Mouse (Mus musculus) regulatory T cell (primary cell): ENCODE measurements around the gene Syne4.

Experiments used
- in situ Hi-C: fragments of 300-600 bp; cut with MboI, MseI; formaldehyde crosslinking; loops from one replicate; pipeline ENCODE4 v1.15.1; 2025; ENCODE audit warnings: high pct_unique_total_duplicates

Gene Syne4

DNA sequence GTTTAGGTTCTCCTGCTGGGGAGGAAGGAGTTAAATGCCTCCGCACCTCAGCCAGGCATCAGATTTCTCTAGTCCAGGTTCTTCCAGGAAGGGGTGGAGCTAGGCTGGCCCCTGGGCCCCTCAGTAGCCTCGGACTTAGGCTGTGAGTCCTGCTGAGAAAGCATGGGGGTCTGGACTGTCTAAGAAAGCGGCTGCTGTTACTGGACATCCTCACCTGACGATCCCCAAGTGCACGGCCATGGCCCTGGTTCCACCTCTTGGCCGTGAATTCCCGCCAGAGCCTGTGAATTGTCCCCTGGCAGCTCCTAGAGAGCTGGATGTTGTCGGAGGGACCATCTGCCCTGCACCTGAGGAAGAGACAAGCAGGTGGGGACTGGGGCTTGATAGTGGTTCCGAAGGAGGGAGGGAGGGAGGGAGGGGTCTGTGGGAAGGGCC, at the start of gene Syne4:
Syne4 (plus strand) TSS at position 87 of the 435 bp plus-strand sequence.
- in situ Hi-C loops = no loop called here

DNA sequence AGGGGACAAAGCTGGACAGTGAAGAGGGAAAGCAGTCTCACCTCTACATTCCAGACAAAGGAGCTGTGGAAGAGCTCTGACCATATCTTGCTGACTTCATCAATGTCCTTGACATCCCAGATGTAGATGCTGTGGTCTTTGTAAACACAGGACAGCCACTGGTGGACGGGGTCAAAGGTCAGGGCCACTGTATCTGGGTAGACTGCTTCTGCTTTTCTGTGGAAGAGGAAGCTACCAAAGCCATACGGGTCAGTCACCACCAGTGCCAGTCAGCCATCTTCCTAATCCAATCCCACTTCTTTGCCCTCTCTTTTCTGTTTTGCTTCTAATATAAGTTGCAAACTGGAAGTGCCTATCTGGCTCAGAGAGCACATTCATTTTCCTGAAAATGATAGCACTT, 49.6 kb upstream of the Syne4 start:
- in situ Hi-C loops = no loop called here

DNA sequence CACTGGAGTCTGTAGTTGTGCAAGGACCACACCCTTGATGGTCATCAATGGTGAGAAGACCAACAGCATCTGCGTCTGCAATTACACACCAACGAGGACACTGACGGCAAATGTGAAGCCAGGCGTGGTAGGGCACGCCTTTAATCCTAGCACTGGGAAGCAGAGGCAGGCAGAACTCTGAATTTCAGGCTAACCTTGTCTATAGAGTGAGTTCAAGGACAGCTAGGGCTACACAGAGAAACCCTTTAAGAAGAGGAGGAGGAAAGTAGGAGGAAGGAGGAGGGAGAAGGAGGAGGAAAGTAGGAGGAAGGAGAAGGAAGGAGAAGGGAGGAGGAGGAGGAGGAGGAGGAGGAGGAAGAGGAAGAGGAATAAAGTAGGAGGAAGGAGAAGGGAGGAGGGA, 49.1 kb upstream of the Syne4 start:
- in situ Hi-C loops = no loop called here

DNA sequence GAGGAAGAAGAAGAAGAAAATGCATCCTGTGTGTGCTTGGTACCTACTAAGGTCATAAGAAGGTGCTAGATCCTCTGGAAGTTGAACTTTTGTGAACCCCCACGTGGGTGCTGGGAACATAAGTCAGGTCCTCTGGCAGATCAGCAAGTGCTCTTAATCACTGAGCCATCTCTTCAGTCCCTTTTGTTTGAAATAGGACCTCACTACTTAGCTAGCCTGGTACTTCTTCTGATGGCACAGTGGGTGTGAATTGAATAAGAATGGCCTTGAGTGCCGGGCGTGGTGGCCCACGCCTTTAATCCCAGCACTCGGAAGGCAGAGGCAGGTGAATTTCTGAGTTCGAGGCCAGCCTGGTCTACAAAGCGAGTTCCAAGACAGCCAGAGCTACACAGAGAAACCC, 48.7 kb upstream of the Syne4 start:
- in situ Hi-C loops = no loop called here

DNA sequence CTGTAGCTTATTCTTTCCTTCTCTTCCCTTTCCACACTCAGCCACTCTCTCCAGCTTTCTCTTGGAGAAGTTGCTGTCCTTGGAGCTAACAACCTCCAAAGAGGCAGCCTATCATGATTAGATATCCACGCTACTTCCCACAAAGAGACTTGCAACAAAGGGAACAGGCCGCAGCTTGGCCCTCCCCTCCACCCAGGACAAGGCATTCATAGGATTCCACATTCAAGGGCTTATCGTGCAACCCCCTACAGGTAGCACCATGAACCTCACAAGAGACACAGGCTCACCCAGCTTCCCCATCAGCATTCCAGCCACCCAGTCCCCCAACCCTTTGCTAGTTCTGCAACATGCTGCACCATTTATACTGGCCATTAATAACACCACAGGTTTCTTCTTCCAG, 47.8 kb upstream of the Syne4 start:
- in situ Hi-C loops = no loop called here

DNA sequence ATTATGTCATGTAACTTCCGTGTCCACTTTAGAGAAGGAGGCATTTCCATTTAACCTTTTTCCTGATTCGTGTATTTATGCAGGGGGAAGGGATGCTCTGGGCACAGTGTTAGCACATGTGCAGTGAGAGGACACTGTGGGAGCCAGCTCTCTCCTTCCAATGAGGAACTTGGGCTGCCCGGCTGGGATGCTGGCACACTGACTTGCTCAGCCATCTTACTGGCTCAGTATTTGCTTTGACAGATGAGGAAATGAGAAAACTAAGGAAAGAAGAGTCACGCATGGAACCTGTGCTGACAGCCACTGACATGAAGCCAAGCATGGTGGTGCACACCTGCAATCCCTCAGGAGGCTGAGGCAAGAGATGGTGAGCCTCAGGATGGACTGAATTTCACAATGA, 45.0 kb upstream of the Syne4 start:
- in situ Hi-C loops = no loop called here

DNA sequence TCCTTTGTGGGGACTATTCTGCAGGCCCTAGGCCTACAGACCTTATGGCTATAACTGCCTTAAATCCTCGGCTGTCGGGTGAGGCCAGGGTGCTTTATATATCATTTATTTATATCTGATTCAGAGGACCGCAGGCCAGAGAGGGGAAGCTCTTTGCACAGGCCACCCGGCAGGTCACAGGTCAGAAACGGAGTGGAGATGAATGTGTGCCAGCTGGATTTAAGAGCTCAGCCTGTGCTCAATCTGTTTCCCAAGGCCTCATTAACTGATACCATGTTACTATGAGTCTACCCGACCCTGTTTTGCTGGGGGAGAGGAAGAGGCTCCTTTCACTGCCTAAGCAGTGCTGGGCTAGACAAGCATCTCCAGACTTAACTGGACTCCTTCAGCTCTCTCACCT, 40.2 kb upstream of the Syne4 start:
- in situ Hi-C loops = no loop called here

DNA sequence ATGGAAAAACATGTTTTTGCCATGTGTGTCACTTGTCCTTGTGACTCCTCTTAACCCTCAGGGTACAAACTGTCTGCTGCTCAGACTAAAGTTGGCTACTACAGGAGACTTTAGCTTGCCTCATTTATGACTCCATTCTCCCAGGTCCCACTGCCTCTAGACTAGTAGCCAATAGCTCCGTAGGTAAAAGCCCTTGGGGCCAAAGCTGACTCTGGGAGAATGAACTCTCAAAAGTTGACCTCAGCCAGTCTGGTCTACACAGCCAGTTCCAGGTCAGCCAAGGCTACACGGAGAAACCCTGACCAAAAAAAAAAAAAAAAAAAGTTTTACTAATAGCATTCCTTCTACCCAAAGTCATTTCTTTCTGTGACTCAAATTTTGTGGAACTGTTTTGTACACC, 35.7 kb upstream of the Syne4 start:
- in situ Hi-C loops = no loop called here

DNA sequence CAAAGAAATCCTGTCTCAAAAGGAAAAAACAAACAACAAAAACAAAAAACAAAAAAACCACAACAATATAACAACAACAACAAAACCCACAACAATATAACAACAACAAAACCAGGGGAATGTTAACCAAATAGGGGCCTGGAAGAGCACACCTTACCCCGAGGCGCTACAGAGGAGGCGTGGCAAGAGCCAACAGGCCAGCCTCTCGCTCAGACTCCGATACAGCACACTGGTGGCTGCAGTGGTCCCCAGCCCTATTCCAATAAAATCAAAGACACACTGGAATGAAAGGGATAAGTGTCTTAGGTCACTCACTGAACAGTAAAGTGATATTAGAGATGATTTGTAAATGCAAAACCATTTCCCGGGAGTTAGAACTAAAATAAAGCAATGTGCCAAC, 35.1 kb upstream of the Syne4 start:
- in situ Hi-C loops = no loop called here

DNA sequence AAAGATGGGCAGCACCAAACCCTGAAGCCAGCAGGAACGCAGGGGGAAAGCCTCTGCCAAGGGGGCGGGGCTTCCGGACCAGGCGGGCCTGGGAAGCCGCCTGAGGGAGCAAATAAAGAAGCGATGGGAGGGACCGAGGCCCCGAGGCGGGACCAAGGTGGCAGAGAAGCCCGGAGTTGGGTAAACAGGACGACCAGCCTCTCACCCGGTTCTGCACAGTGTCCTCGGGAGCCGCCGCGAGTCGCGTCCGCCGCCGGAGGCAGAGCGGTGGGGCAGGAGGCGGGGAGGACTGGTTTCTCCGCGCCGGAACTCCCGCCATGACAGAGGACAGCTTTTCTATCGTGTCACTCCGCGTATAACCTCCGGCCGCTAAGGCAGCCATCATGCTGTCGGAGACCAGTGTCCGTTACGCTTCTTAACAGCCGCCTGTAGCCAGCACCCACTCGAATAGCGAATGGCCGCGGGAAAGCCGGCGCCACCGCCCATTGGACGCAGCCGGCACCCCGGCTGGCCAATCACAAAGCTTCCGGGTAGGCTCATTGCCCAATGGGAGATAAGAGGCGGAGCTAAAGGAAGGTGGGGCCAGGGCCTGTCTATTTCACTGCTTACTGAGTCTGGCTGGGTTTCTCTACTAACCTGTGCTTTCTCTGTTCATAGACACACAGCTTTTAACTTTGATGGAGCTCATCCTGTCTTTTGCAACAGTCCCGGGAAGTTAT, 34.5 kb upstream of the Syne4 start, which contains the start of the genes Thap8 and Wdr62:
Thap8 (plus strand) TSS at position 144 of the 719 bp plus-strand sequence.
Wdr62 (minus strand) TSS at position 469 of the 719 bp plus-strand sequence.
- in situ Hi-C loops = no loop called here

DNA sequence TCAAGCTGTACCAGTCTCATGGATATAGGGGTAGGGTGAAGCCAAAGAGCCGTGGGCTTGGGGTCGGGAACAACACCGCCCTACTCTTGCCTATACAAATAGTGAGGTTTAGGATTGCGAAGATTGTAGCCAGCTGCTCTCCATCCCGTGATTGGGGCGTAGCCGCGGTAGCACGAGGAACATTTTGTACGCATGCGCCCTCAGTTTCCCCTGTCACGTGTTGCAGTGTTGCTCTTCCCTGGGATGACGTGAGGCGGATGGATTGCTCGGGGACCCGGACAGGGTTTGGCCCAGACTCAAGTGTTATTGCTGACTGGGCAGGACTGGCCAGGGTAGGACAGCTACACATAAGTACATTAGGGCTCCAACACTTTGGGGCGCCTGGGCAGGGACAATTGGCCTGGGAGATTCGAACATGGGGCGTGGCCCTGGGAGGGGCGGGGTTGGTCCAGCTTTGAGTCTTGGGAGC, 33.9 kb upstream of the Syne4 start:
- in situ Hi-C loops = no loop called here

DNA sequence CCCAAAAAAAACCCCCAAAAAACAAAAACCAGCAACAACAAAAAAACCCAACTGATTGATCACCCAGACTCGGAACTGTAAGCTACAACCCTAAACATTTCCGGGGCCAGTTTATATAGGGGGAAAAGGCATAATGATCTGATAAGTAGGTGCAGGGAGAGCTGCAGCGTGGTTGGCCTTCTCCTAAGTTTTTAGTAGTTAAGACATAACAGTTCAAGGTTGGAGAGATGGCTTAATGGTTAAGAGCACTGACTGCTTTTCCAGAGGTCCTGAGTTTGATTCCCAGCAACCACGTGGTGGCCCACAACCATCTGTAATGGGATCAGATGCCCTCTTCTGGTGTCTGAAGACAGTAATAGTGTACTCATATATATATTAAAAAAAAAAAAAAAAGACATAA, 33.1 kb upstream of the Syne4 start:
- in situ Hi-C loops = no loop called here

DNA sequence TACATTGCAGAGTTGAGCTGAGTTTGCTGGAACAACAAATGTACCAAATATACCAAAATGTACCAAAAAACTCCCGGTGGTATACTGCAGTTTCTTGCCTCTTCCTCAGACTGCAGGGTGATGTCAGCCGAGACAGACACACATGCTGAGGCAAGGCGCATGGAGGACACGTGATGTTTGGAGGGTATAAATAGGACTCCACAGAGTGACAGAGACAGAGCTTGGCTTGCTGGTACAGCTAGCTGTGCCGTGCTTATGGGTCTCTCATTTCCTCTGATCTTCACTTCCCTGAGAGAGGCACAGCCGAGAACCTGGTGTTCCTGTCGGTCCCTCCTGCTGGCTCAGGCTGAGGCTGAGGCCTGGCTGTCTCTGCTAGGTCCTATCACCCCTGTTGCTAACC, 31.9 kb upstream of the Syne4 start:
- in situ Hi-C loops = no loop called here

DNA sequence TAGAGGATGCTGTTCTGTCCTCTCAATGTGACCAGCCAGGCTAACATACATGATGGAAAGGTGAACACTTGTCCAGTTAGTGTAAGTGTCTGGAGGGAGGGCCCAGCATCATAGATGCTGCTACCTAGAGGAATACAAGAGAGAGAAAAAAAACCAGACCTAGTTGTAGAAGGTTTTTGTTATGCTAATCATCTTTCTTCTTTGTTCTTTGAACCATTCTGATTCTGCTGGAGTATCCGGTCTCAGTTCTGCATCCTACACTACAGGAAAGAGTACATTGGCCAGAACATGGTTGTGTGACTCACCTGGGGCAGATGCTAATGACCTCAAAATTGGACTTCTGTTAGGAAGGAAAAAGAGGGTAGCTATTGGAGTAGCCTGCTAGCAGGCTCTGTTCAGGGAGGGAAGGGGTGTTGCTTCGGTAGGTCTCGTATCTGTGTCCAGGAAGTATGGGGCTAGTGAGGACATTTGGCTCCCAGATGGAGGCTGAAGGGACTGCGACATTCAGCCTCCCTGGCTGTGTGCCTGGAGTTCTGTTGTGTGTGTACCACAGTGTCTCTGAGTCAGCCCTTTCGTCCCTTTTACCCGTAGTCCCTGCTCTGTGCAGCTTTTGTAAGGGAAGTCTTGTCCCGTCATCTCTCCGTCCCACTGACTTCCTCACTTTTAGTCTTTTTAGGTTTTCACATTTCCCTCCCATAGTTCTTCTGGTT, 27.8 kb upstream of the Syne4 start:
- in situ Hi-C loops = no loop called here

DNA sequence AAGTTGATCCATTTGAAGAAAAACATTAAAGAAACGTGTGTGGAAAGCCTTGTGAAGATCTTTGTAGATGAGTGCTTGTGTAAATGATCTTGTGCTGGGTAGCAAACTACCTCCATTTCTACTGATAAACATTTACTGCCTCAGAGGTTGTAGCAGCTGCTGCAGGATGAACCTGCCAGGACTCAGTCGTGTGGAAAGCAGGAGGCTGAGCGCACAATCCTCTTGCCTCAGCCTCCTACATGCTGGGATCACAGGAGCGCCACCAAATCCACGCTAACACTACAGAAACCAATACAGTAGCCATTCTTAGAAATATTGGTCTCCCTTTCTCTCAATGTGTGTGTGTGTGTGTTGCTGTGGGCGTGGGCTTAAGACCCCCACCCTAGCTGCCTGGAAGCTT, 26.6 kb upstream of the Syne4 start:
- in situ Hi-C loops = no loop called here

DNA sequence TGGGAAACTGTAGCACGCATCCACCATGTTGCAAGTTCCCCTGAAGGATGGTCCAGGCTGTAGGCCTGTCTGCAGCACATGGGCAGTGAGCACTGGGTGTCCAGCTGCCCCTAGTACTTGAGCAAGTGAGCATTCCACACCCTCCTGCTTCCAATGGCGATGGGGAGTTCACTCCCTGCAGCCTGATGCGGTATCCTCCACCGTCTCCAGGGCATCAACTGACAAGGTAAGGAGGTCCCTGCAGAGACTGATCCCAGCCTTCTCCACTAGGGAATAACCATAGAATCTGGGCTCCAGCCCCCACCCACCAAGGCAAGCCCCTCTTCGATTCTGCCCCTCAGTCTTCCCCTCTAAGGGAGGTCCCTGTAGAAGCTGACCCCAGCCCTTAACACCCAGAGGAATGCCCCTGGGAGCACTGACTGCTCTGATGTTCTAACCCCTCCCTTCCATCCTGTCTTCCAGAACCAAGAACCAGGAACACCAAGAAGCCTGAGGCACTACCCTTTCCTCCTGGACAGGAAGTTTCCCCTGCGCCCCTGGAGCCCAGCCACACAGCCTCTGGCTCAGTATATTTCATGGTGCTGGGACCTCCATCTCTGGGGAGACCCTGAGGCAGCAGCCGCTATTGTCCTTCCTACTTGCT, 25.4 kb upstream of the Syne4 start:
- in situ Hi-C loops = no loop called here

DNA sequence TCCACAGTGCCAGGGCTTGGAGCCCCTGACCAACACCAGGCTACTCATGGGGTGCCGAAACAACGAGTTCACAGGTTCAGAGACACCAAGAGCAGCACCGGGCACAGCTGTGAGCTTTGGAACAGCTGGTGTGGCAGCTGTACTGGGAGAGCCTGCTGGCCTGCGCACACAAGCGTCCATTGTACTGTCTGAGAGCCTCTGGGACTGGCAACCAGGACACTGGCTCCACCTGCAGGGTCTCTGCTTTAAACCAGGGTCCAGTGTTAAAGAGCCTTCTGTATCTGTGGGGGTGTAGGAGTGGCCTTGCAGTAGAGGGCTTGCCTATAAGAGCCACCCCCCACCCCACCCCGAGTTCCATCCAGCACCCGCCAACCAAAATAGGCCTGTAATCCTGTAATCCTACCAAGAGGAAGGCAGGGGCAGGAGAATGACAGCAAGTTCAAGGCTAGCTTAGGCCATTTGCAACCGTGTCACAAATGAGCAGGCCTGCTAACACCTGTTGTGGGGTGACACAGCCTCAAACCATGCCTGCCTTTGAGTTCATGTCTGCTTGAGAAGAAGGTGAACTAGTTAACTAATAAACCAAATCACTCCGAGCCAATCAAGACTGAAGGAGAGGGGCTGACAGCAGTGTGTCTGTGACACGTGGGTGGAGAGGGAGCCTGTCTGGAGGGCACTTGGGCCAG, 24.8 kb upstream of the Syne4 start:
- in situ Hi-C loops = no loop called here

DNA sequence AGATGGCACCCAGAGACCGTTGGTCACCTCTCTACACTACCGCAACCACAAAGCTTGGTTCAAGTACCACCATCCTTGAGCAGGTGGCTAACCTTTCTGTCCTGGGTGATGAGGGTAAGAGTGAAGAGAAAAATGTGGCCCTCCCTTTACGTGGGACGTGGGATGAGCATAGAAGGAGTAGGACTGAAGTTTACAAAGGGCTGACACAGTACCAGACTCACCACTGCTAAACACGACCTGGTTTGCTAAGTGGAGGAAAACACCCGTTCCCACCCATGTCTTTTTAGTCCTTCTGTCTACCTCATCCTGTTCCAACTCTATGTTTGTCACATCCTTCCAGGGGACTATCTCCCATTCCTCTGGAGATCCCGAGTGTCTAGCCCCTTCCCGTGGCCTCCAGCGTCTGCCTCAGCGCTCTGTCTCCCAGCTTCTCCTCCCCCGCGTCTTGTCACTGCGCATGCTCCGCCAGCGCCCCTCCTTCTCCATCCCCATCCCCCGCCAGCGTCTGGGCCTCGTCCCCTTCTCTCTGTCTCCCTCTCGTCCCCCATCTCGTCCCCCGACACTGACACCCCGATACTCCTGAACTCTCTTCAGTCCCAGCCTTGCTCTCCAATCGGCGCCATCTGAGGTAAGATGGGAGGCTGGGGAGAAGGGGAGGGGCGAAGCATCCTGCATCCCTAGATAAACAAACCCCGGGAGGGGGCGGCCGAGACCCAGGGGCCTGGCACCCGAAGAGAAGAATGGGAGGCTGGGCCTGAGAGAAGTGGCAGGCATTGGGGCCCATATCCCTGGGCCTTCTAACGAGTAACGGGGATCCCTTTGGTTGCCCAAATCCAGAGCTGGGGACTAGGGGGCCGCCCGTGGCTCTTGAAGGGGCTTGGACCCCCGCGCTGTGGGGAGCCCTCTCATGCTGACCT, 23.1 kb upstream of the Syne4 start, which contains the start of gene Clip3:
Clip3 (plus strand) TSS at position 514 of the 917 bp plus-strand sequence.
- in situ Hi-C loops = no loop called here

DNA sequence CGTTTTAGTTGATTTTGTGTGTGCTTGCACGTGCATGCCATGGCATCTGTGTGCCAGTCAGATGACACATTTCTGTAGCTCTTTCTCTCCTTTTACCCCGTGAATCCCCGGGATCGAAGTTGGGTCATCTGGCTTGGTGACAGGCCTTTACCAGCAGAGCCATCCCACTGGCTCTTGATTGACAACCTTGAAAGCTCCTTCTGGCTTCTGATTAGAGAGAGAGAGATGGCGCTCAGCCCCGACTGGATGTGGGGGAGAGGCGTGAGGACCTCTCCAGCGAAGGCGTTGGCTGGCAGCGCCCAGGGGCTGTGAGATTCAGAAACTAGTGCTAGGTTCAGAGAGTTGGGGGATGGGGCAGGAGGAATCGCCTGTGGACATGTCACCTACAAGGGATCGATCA, 20.8 kb upstream of the Syne4 start:
- in situ Hi-C loops = no loop called here

DNA sequence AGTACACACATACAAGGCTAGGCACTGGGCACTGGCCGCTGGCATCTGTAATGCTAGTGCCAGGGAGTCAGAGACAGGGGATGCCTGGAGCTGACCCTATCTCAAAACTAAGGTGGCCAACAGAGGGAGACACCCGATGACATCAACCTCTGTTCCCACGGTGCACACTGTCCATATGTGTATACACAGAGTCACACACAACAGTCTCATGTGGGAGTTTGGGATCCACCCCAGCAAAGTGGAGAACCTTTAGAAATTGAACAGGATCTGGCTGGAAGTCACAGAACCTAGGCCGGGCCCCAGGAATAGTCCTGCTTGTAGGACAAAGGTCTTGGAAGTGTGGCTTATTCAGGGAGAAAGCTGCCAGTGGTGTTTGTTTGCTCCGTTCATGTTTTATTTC, 20.3 kb upstream of the Syne4 start:
- in situ Hi-C loops = no loop called here

DNA sequence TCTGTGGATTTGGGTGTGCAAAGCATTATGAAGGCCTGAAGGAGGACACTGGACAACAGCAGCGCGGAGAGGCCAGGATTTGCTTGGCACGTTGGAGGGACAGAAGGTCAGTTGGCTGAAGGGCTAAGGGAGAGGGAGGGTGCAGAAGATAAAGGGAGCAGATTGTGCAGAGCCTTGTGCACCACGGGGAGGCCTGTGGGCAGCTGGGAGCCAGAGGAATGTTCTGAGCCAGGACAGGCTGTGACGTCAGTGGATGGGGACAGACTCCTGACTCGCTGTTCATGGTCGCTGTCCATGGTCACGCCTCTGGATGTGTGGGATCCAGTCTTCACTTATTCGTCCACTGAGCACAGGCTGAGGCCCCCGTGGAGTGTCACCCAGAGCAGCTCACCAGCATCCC, 19.5 kb upstream of the Syne4 start:
- in situ Hi-C loops = no loop called here
